Comparison of ENCODE assay signal across 17 mouse cellular contexts in the genomic region with DNA sequence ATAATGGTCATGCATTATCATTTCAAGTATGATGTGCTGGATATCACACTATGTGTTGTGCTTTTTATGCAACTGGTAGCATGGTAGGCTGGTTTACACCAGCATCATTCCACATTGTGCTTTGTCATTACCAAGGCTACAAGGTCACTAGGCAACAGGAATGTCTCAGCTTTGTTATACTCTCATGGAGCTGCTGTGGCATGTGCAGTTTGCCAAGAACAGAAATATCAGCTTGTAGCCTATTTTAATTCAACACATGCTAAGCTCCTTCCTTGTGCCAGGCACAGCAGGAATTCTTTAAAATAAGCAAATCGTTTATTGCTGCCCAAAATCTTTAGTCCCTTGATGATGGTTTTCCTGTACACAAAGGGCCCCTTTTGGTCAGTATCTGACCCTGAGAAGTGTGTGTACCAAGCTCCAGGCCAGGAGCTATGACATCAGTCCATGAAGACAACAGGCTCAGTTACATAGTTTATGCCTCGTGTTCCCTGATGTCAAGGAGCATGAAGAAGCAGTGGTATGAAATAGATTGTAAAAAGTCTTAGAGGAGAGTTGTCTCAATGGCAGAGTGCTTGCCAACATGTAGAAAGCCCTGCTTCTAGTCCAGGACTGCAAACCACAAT.
DNase-seq lines count a peak whose midpoint lies in the region; ATAC-seq lines count a peak whose summit lies in the region.
"Had no signal": no experiment of that assay in that cellular context is flagged by ENCODE, and none has a peak within 500 bp of the region (broad histone marks: within the 10 kb centered on the region; RNA-seq: fewer than 3 reads in every experiment).

No protein-coding gene starts in this region.

- WGBS in hindbrain, embryonic 11.5 days, result 67% methylated on average over 2 of the region's 2 CpGs

- no peak overlapping the region for H3K4me2 ChIP-seq in hindbrain, embryonic 11.5 days (replicated peaks; ENCODE audit: low read depth, low read length)
- H3K4me2 ChIP-seq: intestine, embryonic 15.5 days; neural tube, embryonic 15.5 days had no signal

- H3K4me1 ChIP-seq in hindbrain, embryonic 11.5 days (replicated peaks; ENCODE audit: control insufficient read depth, insufficient read depth, low read length), result no peaks in the 10 kb centered on the region
- H3K4me1 ChIP-seq: intestine, embryonic 15.5 days; neural tube, embryonic 15.5 days had no signal

- H3K36me3 ChIP-seq in hindbrain, embryonic 11.5 days (ENCODE audit: control insufficient read depth, insufficient read depth, low read length), result no peaks in the 10 kb centered on the region
- H3K36me3 ChIP-seq: intestine, embryonic 15.5 days; neural tube, embryonic 15.5 days had no signal

- H3K9me3 ChIP-seq in hindbrain, embryonic 11.5 days (ENCODE audit: control insufficient read depth, low read length), result no peaks in the 10 kb centered on the region
- H3K9me3 ChIP-seq: intestine, embryonic 15.5 days; neural tube, embryonic 15.5 days had no signal

- H3K27ac ChIP-seq in hindbrain, embryonic 11.5 days (ENCODE audit: low read depth, low read length), result no peak overlapping the region
- H3K27ac ChIP-seq: intestine, embryonic 15.5 days; liver, embryonic 14.5 days; neural tube, embryonic 15.5 days had no signal

- H3K9ac ChIP-seq in hindbrain, embryonic 11.5 days (ENCODE audit: low read depth, low read length), result no peak overlapping the region
- H3K9ac ChIP-seq: intestine, embryonic 15.5 days; liver, embryonic 14.5 days; neural tube, embryonic 15.5 days had no signal

- H3K27me3 ChIP-seq in hindbrain, embryonic 11.5 days (ENCODE audit: control insufficient read depth, insufficient read depth, low read length), result no peaks in the 10 kb centered on the region
- H3K27me3 ChIP-seq: intestine, embryonic 15.5 days; neural tube, embryonic 15.5 days had no signal

- no peak for DNase-seq in frontal cortex, postnatal 10 days (ENCODE audit: low spot score in 2 of 2)
- DNase-seq in brain, adult 2 months (ENCODE audit: low read depth, low spot score), result peak; percentile 53
- peak; percentile 36 for DNase-seq in hindbrain, embryonic 11.5 days (ENCODE audit: low spot score)
- peak; percentile 16 to 17 for DNase-seq in layer of hippocampus, postnatal 36 days
- no peak for DNase-seq in thymus, postnatal 25 days
- DNase-seq in ovary, postnatal 36 days (ENCODE audit: low spot score), result no peak
- DNase-seq: adrenal gland, postnatal 14 days; cerebellum, postnatal 36 days; heart, adult 18-20 months; kidney, postnatal 25 days; left cerebral cortex, postnatal 4 days; lung, postnatal 14 days had no signal

- ATAC-seq in frontal cortex, adult (ENCODE audit: low TSS enrichment), result peak; percentile 53
- ATAC-seq in hindbrain, embryonic 11.5 days (ENCODE audit: low FRiP score), result peak; percentile 53; the same call in 1 of the 2 replicates
- ATAC-seq in CD4-positive, CD25-positive, alpha-beta regulatory T cell, adult 4 months, result no peak
- ATAC-seq: intestine, embryonic 15.5 days had no signal

- H3K4me3 ChIP-seq in hindbrain, embryonic 11.5 days (ENCODE audit: low read depth, low read length), result no peak overlapping the region
- H3K4me3 ChIP-seq: intestine, embryonic 15.5 days; neural tube, embryonic 15.5 days had no signal

Comparison
In these comparisons a context has a peak if more than half of its experiments do, and no peak if none do; other contexts are left out.
1. DNase-seq: peak in brain, adult 2 months (single experiment), hindbrain, embryonic 11.5 days (single experiment) and layer of hippocampus, postnatal 36 days (2 of 2); none in frontal cortex, postnatal 10 days (0 of 2), thymus, postnatal 25 days (single experiment) and ovary, postnatal 36 days (single experiment).